Mouse (Mus musculus) lung, postnatal 10 days (tissue): ENCODE measurements around the gene Taar8b.
A peak's percentile ranks its signal among the peaks of the same experiment; 100 is the strongest.
"Not testable (repeated sequence)": the region's sequence is repeated elsewhere in the genome, so short reads cannot be mapped to it uniquely, and the experiment has no call there.

ENCODE experiments used
- DNase-seq: peaks from one replicate; pipeline ENCODE4 v3.0.0; 2021

Gene Taar8b

DNA sequence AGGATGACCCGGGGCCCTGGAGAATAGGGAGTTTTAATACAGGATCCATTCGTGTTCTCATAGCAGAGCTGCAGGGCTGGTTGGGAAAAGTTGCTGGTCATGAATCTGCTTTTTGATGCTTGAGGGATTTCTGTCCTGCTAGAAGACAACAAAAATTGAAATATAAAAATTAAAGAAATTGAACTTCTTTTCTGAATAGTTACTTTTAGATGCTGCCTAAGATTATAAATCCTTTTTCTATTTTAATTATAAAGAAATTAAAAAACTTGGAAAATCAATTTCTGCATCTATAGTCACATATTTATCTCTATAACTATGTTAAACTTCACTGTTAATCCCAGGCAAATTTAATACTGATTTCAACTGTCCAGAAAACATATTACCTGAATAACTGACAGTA, at the start of gene Taar8b:
Gene Taar8b (minus strand): TSS at position 101 of the 400 bp plus-strand sequence.
- DNase-seq: no peak

DNA sequence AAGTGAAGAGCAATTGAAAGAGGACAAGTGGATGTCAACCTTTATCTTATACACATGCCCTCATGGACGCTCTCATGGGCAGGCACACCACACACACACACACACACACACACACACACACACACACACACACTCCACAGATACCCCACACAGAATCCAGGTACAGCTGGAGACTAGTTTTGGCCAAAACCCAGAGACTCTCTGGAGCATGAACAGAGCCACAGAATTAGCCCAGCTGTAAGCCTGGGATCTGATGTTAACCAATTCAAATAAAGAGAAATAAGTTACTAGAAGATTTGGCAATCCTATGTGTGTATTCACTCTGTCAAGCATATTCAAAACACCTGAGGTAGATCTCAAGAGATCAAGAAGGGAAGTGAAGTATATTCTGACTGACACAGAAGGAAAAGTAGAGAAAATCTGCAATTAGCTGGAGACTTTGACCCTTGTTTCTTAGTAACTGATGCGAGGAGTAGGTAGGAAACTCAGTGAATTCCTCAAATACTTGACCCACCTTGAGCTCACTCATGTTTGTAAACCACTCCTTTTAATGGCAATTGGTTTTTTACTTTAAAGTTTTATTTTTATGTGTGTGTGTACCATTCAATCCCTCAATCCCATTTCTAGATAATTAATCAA, 46.6 kb upstream of the Taar8b start:
- DNase-seq: no peak

GRCm38 (mm10) chr10:24134071-24134645, 42.1 kb upstream of the Taar8b start:
- no peak for DNase-seq

DNA sequence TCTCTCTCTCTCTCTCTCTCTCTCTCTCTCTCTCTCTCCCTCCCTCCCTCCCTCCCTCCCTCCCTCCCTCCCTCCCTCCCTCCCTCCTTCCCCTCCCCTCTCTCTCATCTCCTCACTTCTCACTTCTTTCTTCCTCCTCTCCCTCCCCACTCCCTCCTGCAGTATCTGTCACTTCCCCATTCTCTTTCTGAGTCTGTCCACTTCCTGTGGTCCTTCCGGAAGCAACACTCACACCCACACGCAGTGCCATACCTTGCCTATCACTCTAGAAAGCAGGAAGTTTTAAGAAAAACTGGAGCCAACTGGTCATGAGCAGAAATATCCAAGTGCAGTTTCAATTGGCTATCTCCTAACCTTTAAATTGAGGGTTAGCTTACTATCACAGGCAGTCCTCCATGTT, 41.0 kb upstream of the Taar8b start:
- DNase-seq: no peak

DNA sequence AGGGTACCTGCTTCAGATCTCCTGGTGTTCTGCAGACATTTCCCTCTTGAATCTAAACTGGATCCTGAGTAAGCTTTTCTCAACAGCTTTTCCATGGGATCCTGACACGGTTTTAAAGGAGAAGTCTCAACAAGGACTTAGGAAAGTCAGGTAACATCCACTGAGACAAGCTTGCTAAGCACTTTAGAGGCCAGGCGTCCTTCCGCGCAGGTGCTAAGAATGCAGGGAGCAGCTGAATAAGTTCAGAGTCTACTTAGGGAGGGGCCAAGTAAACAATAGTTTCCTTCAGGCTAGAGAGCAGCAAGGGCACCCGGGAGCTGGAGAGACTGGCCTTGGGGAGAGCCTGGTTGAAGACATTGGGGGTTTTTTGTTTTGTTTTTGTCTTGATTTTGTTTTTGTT, 40.2 kb upstream of the Taar8b start:
- peak; percentile 44 for DNase-seq

- DNase-seq: peak; percentile 79
Measured at GRCm38 (mm10) chr10:24131451-24132262, 39.6 kb upstream of the Taar8b start.

DNA sequence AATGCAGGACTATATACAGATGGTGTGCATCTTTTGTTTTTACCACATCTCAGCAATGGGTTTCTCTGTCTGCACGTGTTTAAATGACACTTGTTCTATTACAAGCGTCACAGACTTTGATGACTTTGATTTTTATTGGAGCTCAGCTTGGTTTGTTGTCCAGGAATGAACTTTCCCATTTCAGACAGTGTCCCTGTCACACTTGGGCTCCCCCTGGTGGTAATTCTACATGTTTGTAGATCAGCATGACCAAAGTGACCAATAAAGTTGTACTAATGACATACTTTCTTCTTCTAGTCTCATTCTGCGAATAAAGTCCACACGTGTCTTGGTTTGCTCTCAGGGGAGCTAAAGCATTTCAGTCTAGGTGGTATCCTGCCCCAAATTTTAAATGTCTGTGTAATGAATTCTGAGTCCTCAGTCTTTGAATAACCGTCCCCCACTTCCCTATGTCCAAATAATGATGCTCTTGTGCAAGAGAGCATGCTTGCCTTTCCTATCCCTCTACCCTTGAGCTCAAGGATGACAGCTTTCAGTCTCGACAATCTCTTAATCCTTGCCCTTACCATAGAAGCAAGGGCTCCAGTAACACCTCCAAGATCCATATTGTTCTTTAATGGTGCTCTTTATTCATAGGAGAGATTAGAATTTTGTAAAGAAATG, 19.2 kb upstream of the Taar8b start:
- peak; percentile 71 for DNase-seq

GRCm38 (mm10) chr10:24109434-24109833, 17.3 kb upstream of the Taar8b start, which contains the start of gene Taar9:
TSS of gene Taar9 (minus strand) at chr10:24109534.
- DNase-seq: not testable (repeated sequence)

- DNase-seq: no peak
Measured at GRCm38 (mm10) chr10:24108236-24108635, 16.1 kb upstream of the Taar8b start.

GRCm38 (mm10) chr10:24107747-24108146, 15.7 kb upstream of the Taar8b start:
- no peak for DNase-seq

DNA sequence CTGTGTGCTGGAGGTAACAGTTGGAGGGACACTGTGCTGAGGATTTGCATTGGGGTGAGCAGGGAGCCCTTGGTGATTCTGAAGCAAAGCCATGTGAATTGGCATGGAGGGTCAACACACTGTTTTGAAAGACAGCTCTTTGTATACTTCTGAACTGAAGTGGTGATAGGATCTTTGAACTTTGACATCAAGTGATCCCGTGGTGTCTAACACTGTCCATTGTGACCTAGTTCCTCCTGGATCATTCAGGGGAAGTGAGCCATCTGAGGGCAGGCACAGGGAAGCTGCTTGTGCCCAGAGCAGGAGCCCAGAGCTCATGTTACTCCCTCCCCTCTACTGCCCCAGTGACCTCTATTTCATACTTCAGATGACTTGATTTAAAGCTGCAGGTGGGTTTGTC, 11.2 kb upstream of the Taar8b start:
- DNase-seq: not testable (repeated sequence)

DNA sequence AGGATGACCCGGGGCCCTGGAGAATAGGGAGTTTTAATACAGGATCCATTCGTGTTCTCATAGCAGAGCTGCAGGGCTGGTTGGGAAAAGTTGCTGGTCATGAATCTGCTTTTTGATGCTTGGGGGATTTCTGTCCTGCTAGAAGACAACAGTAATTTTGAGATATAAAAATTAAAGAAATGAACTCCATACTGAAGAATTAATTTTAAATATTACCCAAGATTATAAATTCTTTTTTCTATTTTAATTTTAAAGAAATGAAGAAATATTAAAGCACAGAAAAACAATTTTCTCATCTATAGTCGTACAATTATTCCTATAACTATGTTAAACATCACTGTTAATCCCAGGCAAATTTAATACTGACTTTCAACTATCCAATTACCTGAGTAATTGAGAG, 9.7 kb upstream of the Taar8b start, which contains the start of gene Taar8c:
Gene Taar8c (minus strand): TSS at position 101 of the 400 bp plus-strand sequence.
- DNase-seq: not testable (repeated sequence)

GRCm38 (mm10) chr10:24097010-24097409, 4.9 kb upstream of the Taar8b start:
- not testable (repeated sequence) for DNase-seq

DNA sequence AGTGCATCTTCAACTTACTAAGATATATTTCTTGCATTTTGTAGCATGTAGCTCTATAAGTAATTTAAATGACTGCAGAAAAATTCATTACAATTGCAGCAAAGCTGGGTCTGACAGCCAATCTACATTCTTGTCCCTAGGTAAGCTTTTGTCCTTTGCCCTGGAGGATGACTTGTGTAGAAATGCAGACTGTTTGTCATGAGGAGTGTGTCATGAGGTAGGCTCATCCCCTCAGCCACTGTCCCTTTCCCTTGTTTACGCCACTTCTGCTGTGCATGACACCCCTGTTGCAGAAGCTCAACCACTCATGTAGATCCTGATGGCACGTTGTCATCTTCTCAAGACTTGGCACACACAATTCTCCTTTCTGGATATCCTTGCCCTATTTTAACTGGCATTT, 4.9 kb downstream of the Taar8b start:
- no peak for DNase-seq

- DNase-seq: no peak
Measured at GRCm38 (mm10) chr10:24086555-24086954, 5.5 kb downstream of the Taar8b start.

DNA sequence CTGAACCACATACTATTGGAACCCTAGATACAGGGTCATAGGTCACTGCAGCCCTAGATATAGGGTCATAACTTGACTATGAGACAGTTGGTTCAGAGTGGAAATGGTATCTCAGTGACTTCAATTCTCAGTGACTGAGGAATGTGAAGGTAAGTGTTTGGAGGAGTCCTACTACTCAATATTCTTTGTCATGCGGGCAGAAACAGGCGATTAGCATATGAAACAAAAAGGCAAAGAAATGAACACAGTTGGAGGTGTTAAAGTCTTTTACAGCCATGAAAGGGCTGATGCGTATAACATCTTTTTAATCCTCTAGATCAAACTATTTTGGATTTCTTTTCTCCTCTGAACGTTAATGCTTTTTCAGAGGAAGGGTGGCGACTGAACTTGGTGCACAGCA, 6.2 kb downstream of the Taar8b start:
- DNase-seq: no peak

- peak; percentile 50 for DNase-seq
Measured at GRCm38 (mm10) chr10:24080166-24080565, 11.9 kb downstream of the Taar8b start.

DNA sequence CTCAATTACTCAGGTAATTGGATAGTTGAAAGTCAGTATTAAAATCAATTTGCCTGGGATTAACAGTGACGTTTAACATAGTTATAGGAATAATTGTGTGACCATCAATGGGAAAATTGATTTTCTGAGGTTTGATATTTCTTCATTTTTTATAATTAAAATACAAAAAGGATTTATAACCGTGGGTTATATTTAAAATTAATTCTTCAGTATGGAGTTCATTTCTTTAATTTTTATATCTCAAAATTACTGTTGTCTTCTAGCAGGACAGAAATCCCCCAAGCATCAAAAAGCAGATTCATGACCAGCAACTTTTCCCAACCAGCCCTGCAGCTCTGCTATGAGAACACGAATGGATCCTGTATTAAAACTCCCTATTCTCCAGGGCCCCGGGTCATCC, 15.9 kb downstream of the Taar8b start, which contains the start of gene Taar8a:
Gene Taar8a (plus strand): TSS at position 301 of the 400 bp plus-strand sequence.
- DNase-seq: not testable (repeated sequence)

GRCm38 (mm10) chr10:24074751-24075150, 17.3 kb downstream of the Taar8b start:
- not testable (repeated sequence) for DNase-seq

DNA sequence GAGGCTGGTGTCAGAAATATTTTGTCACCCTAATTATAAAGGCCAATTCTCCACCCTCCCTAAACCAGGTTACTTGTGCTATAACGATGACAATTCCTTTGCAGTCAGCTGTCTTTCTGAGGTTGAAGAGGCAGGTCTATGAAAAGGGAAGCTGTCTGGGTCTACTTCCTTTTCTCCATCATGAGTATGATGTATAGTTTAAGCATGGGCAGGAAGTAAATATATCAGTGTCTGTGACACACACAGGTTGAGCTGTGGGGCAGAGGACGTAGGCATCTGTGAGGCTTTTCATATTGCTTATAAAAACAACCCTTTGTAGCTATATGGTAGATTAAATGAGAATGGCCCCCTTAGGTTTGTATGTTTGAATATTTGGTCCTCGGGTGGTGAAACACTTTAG, 33.1 kb downstream of the Taar8b start:
- no peak for DNase-seq

DNA sequence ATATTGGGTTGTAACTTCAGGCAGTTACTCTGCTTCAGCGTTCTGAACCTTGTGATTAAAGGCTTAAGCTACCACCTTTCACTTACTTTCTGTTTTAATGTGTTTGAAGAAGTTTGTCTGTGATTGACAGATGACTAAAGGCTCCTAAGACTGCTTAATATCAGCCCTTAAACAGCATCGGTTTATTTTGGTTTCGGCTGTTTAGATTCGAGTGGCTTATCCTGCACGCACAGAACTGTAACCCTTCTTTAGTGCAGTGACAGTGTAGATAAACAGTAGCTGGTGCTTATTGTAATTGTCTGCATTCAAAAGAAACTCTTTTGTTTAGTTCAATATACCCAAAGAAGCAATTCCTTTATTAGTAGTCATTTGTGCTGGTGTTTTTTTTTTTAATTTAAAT, 40.1 kb downstream of the Taar8b start:
- no peak for DNase-seq

DNA sequence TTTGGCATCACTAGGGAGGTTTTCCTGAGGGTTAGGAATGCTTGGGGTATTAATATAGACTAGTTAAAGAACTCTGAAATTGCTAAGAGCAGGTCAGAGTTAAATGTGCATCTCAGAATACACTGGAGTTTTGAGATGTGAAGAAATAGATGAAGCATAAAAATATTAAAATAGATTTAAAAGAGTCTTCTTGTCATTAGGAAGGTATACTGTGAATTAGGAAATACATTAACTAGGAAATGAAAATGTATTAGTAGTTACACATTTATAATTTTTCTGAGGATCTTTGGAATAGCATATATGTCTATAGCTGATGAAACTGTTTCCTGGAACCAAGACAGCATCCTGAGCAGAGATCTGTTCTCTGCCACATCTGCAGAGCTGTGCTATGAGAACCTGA, 42.9 kb downstream of the Taar8b start, which contains the start of gene Taar7f:
Gene Taar7f (plus strand): TSS at position 301 of the 400 bp plus-strand sequence.
- no peak for DNase-seq
